Mouse (Mus musculus) lung, postnatal 36 days (tissue): Measurements from ENCODE around the gene Brd3os.

Experiments used
- DNase-seq: peaks from one replicate; pipeline ENCODE4 v3.0.0; 2022; ENCODE audit warnings: mixed read lengths

Brd3os gene

DNA sequence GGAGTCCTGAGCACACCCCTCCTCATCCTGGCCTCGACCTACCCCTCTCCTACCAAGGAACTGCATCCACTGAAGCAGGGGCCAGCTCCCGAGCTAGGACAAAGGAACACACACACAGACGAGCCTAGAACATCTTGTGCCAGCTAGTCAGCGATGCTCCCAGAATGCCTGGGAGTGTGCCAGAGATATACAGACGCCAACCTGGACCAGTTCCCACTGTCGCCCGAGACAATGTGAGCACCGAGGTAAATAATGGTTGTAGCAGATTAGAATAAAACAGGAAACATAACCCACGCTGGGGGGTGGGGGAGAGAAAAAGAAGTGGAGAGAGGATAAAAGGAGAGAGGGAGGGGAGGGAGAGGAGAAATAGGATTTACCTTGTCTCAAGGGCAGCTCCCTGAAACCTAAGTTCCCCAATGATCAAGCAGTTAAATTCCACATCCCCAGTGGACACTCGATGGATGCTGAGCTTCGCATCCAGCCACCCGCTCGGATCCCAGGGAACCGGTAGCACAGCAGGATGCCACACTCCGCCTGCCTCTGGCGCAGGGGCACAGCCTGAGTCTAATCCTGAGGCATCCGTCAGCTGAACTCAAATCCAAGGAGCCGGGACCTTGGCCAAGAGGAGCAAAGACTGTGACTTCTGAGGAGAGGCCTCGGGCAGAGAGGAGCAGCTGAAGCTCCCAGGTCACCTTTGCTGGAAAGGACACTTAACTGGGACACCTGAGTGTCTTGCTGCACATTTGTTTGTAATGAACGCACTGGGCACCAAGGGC is 20.6 kb upstream of the Brd3os start:
- DNase-seq = peak; percentile 87

DNA sequence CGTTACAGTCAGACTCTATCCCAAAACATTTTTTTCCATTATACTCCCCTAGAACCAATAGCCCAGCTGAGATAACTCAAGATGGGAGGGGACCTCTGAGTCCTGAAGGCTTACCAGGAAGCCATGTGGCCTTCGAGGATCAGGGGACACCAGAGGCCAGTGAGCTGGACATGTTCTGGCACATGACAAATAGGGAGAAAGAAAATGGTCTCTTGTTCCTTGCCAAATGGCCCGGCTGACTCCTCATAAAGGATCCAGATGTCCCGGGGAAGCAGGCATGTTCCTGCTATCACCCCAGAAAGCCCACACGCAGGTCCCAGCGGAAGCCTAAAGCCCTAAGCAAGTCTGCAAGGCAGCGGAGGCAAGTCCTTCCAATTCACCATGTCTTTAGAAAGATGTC is 18.5 kb upstream of the Brd3os start:
- DNase-seq = peak; percentile 39

DNA sequence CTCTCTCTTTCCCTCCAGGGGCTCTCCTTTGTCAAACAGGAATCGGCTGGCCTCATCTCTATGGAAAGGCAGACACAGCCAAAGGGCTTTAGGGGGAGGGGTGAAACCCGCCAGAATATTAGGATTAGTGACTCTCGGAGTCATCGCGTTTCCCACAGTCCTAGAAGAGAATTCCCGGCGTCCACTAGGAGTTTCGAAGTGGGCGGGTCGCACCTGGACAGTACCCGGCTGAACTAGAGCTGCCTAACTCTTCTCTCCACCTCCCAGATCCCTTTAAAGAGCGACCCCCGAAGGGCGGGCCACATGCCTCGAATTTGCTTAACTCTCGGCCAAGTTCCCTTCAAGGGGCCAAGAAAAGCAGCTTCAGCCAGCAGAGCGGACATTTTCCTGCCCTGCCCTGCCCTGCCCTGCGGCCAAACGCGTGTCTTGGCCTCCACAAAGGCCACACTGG is 16.9 kb upstream of the Brd3os start:
- peak; percentile 43 for DNase-seq

DNA sequence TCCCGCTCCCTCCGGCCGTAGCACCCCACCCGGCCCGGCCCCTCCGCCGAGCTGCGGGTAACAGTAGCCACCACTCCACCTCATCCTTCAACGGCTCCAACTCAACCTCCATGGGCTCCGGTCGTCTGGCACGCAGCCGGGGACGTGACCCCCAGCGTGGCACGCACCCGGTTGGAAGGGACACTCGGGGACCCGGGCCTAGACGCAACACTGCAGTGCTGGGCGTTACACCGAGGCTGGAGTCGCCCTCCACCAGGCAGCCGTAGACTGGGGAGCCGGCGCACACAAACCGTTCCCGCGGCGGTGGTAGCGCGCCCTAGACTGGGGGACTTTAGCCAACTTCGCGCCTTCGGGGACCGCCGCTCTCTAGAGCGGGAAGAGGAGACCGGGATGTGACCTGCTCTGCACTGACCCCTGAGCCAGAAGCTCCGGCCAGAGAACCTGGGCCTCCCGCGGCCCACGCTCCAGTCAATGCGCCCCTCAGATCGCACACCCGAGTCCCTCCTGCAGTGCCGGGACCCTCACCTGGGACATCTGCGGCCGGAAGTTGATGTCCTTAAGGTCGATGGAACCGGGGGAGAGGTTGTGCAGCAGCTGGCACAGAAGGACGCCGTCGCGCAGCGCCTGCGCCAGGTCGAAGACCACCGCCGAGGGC is 16.2 kb upstream of the Brd3os start:
- DNase-seq = no peak

DNA sequence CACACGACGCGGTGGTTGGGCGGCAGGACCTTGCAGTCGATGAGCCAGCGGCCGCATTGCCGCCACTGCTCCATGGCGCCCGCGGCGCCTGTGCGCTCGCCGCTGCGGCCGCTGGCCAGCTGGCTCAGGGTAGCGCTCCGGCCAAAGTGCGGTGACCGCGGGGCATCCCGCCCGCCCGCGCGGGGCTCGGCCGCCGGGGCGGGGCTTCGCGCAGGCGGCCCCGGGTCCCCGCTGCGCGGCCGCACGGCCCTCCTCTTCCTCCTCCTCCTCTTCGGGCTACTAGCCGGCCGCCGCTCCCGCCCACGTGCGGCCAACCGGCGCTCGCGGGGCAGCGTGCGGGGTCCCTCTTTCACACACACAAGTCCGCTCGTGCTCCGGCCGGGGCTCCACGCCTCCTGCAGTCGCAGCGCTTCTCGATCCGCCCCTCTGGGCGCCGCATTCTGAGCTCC is 15.7 kb upstream of the Brd3os start:
- peak; percentile 52 for DNase-seq

DNA sequence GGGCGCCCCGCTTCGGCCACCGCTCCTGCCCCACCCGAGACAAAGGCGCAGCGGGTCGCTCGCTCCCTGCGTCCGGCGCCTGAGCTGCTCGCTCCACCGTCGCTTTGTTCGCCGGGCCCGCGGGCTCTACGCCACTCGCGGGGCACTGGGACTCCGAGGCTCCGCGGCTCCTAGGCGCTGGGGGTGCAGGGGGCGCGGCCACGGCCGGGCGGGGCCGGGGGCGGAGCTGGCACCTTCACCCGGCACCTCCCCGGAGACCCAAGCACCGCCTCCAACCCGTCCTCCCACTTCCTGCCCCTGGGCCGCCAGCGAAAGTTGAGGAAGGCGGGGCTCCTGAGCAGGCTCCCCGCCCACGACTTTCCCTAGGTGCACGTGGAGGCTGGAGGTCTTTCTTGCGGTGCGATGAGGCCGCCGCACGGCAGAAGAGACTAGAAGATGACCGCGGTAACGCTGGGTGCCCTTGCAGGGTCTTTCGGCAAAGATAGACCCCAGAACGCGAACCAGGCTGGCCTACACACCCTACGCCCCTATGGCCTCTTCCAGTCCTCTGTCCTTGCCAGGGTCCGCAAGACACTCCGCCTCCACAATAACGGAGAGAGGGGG is 15.2 kb upstream of the Brd3os start, which contains the start of gene Vav2:
Vav2 (minus strand) TSS at position 179 of the 603 bp plus-strand sequence.
- peak; percentile 95 for DNase-seq

DNA sequence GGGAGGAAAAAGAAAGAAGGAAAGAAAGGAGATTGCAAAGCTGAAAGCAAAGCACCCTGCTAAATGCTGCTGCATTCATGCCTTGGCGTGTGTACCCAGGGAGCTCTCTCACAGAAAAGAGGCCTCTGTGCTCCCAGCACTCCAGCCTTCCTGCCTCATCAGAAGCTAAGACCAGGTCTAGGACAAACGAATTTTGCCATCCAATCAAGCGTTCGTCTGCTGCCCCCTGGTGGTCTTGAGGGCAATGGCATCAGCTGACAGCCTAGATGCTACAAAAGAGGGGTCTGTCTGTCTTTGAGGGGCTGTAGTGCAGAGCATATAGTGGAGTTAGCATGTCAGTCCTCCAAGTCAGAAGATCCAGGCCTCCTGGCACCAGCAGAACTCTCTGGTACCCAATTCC is 14.1 kb upstream of the Brd3os start:
- DNase-seq = peak; percentile 92

DNA sequence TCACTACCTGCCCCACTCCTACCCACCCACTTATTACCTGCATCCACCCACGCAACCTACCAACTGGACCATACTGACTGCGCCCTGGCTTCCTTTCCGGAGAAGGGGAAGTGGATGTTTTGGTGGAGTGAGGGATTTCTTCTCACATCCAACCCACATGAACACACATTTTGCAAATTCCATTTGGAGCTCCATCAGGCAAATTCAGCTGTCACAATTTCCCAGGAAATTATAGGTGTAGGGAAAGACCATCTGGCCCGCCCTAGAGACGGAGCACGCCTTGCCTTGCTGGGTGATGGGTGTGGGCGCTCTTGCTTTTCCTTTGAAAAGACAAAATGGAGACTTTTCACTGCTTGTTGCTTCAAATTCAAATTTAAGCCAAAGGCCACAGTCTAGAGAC is 11.5 kb upstream of the Brd3os start:
- DNase-seq = no peak

DNA sequence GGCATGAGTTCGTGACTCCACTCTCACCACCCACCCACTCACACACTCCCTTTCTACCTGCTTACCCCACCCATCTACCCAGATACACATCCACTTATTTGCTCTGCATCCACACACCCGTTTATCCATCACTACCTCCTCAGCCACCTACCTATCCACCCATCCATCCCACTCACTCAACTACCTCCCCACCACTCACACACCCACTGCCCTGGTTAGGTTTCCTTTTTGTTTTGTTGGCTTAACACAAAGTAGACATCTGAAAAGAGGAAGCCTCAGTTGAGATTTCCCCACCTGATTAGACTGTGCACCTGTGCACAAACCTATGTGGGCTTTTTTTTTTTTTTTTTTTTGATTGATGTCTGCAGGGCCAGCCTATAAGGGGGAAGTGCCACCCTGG is 9.5 kb upstream of the Brd3os start:
- no peak for DNase-seq

DNA sequence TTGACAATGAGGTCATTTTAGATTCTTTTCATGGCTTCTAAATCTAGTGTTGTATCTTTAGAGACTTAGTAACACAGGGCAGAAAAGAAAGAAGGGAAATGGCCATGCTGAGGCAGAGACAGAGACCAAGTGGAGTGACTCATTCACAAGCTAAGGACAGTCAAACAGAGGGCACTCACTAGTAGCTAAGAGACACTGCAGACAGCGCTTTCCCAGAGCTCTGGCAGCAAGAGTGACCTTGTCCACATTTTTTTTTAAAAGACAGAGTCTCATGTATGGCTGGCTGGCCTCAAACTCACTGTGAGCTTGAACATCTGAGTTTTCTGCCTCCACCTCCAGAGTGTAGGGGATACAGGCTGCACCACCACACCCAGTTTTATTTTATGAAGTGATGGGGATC is 4.2 kb upstream of the Brd3os start:
- no peak for DNase-seq

DNA sequence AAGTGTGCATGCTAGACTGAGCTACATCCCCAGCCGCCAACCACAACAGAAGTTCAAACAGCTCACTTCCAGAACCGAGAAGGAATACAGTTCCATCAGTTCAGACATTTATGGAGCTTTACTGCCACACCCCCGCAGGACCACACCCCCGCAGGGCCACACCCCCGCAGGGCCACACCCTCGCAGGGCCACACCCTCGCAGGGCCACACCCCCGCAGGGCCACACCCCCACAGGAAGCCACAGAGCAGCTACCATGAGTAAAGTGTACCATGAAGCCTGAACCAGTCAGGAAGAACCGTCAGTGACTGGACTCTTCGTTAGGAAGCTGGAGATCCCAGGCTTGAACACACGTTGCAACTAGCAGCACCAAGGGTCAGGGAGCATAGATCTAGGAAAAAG is 3.8 kb upstream of the Brd3os start:
- DNase-seq = no peak

DNA sequence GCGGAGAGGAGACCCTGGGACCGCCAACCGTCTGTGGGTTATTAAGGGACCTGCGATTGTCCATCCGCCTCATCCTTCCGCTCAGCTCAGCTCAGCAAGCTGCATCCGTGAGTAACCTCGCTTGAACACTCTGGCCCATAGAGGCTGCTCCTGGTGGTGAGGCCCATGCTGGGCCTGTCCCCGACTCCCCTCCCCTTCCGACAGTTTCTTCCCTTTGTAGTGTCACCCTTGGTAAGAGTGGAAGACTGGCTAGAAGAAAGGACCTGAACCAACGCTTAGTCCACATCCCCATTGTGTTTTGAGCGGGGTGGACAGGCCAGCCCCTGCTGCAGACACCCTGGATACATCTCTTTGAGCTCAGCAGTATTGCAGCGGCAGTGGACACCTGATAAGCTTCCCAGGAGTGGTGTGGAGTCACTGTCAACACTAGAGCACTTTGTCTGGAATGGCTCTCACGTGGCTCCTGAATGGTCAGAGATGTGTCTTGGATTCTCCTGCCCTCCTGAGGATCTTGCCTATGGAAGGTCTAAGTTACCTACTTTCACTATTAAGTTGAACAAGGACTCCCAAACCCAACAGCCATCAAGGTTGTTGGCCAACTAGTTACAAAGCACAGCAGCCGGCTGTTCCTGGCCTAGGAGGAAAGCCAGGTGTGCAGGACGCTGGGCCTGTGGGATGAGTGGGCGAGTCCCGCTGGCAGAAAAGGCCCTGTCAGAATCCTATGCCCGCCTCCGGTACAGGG is 755 bp downstream of the Brd3os start:
- DNase-seq = no peak

DNA sequence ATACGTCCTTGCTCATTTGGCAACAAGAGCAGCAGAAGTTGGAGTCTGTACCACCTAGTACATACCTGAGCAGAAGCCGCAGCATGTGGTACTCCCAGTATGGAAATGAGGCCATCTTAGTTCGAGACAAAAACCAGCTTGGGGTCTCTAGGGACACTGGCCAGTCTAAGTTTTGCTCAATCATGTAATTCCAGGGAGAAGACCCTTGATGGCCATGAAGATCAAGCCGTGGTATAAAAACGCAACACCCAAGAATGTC is 1.3 kb downstream of the Brd3os start:
- no peak for DNase-seq

DNA sequence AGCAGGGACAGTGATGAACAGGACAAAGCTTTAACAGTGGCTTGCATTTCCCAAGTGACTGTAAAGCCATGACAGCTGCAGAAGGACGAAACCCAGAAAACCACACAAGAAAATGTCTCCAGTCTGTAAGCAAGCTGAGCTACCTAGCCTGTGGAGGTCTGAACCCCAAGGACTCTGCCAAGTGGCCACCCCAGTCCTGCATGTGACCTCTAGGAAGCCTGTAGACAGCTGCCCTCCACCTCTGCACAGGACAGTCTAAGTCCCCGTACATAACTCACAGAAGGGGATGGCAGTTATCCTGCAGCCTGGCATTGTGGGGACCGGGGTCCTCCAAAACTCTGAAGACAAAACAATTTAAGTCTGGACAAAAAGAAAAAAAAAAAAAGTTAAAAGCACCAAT is 3.8 kb downstream of the Brd3os start:
- DNase-seq = no peak

DNA sequence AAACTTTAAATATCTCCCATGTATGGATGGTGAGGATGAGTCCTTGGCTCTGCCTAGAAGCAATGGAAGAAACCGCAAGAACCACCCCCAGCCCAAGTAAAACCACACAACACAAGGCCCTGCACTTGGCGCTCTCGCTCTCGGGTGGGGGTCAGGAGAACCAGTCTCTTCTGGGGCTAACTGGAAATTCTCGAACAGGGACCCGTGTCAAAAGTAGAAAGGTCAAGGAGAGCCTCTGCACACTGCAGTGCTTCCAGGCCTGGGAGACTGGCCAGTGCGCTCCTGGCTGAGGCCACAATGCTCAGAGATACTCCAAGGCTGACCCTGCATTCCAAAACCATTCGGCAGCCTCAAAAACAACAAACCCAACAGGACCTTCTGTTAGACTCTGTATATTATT is 4.7 kb downstream of the Brd3os start:
- no peak for DNase-seq

DNA sequence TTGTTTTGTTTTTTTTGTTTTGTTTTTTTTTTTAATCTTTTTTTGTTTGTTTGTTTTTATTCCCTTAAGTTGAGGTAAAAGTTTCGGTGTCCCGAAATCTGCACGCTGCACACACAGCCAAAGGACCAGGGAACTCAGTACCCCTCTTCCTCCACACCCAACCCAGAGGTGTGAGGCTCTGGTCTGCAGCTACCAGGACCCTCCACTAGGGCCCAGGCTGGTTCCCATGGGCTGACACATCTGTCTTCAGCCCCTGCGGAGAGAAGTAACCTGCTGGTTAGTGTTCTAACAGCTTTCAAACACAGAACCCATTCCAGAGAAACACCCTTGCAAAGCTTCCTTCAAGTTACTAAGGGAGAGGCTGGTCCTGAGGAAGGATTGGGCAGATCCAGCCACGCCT is 5.7 kb downstream of the Brd3os start:
- no peak for DNase-seq

DNA sequence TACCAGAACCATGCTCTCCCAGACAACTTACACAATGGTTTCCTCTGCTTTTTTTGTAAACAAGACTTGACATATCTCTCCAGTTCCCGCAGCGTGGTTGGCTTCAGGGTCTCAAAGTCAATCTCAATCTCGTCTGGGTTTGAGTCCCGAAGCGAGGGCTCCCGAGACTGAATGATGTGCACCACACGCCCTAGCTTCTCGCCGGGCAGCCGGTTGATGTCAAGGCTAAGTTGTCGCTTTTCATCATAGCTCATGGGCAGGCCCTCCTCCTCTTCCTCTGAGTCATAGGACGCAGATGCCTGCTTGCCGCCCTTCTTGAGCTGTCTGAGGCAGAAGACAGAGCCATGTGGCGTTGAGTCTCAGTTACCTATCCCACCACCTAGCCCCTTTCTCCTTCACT is 8.1 kb downstream of the Brd3os start:
- DNase-seq = no peak

DNA sequence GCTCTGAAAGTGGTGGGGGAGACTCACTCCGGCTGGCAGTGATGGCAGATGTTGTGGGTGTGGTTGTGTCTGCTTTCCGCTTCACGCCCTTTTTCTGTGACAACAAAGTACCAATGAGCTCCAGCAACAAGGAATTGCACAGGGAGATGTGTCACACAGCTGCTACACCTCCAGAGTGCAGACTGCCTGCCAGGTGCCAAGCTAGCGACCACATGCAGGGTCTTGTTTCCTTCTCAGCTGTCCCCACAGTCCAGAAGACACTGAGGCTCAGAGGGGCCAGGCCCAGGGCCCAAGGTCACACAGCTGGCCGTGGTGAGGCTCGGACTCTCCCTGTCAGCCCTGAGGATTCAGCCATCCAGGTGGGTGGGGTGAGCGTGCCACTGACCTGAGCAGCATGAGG is 17.6 kb downstream of the Brd3os start:
- no peak for DNase-seq

DNA sequence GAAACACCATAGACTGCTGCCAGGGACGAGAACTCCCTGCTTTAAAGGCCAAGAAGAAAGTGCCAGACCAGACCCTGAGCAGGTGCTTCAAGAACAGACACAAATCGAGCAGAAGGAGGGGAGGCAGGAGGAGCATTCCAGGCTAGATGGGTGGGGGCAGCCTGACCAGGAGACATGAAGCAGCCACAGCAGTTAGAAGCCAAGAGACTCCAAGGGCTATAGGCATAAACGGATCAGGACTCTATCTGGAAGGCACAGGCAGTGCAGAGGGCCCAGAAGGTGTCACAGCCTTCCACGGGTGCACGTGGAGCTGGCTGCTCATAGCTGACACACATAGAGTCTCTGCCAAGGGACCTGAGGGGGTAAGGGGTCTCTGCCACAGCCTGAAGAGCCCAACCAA is 18.0 kb downstream of the Brd3os start:
- no peak for DNase-seq

DNA sequence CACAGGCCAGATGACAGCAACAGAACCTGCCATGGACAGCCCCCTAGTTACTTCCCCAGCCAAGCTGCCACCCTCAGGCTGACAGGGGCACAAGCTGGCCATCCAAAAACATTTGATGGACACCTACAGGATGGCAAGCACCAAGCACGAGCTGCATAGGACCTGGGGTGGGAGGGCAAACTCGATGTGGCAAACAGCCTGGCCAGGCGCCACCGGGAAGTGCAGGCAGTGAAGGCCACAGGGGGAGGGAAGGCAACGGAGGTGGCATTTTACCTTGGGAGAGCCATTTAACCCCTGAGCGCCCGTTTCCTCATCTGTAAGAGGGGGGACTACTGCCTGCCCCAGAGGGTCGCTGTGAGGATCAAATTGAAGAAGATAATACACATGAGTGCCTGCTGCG is 18.5 kb downstream of the Brd3os start:
- DNase-seq = no peak

DNA sequence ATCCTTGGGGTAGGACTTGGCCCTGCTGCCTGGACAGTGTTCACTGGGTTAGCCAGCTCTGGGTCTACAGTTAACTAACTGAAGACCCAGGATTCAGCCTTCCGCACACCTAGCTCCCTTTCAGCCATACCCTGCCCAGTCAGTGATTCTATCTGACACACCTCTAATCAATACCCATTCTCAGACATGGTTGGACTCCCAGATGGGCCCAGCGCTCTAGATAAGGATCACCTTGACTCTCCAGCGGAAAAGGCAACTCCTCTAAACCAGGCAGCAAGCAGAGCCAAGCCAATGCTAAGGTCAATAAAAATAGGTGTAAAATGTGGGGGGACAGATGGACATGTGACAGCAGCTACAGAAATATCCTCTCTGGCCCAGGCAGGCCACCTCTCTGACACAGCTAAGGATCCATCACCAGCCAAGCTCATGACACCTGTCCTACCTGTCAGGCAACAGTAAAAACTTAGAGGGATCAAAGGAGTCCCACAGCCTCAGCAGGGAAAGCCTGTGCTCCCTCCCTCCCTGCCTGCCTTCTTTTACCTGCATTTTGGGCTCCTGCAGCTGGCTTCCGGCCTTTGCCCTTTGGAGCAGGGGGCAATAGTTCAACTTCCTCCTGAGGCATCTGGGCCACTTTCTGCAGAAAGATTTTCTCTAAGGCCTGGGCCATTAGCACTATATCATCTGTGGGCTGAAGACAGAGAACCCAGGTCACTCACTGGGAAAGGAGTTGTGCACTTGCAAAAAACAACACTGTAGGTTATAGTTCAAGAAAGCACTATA is 19.9 kb downstream of the Brd3os start:
- DNase-seq = no peak

DNA sequence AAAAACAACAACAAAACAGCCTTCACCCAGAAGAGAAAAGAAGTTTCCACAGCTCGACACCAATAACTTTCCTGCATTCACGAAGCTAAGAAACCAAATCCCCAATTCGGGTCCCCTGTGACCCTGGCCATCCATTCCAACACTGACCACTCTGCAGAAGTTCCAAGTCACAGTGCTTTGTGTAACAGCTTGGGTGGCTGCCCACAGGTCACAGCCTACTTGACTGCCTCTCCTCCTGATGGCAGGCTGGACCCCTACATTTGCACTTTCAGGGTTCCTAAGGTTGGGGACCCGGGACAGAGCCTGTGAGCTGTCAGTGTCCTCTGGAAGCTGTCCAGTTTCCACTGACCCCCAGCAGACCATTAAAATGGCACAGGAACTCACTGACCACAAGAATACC is 20.8 kb downstream of the Brd3os start:
- DNase-seq = no peak
